In the genomic region with DNA sequence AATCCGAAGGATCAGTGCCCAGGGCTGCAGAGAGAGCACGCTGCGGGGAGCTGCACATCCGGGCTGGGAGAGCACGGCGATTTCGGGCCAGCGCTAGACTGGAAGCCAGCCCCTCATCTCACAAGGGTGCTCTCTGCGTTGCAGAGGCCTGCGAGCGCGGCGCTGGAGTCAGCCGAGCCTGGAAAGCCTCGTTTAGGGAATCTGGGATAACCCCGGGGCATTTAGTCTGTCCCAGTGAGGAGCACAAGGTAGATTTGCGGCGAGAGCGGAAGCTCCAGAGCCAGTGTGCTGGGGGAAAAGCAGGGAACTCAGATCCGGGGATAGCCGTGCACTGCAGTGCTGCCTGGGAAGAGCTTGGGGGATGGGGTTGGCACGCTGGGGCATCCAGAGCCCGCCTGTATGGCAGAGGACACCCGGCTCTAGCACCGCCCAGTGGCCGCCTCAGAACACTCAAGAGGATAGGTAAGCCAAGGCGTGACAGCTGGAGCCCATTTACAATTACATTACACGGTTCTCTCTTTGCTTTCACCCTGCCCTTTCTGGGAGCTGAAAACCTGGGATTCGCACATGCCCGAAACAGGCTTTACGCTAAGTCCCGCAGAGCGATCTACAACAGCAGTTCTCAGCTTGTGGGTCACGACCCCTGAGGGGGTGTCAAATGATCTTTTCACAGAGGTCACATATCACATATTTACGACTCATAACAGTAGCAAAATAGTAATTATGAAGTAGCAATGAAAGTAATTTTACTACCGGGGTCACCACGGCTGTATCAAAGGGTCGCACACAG, we compare ENCODE assay signal across 8 mouse cellular contexts.
DNase-seq lines count a peak whose midpoint lies in the region; ATAC-seq lines count a peak whose summit lies in the region.

No protein-coding gene starts in this region.

- intact Hi-C loops in gastrocnemius, postnatal 14 days (cut with DNase I; ENCODE audit: low total_unique reads) = no loop called here

- DNase-seq in ZHBTc4 (ENCODE audit: low read depth, low spot score) = peak; percentile 79
- DNase-seq in gastrocnemius, postnatal 14 days = peak; percentile 71
- DNase-seq in induced T-regulatory cell, adult 2 months (ENCODE audit: low read depth) = peak; percentile 46
- DNase-seq in left cerebral cortex, adult 18-20 months (ENCODE audit: low spot score in 2 of 2) = peak; percentile 75 to 84
- peak; percentile 61 for DNase-seq in lung, postnatal 25 days (ENCODE audit: low spot score)
- peak; percentile 90 for DNase-seq in retina, postnatal 1 day
- DNase-seq in urinary bladder, postnatal 14 days (ENCODE audit: low spot score) = peak; percentile 75

- peak; percentile 87 for ATAC-seq in common myeloid progenitor, adult 5-6 weeks (replicated peaks; ENCODE audit: low read depth, poor library complexity, severe bottlenecking)

Comparison
In these comparisons a context has a peak if more than half of its experiments do, and no peak if none do; other contexts are left out.
1. Peak in every context shown above with its lines: DNase-seq and ATAC-seq.